Mouse (Mus musculus) G1E (cell line): ENCODE results near the gene Glp1r.

Experiments used
- CTCF ChIP-seq: IDR thresholded peaks from 2 replicates; pipeline ENCODE4 v1.5.1; 2012; ENCODE audit warnings: low read depth, low read length, inconsistent platforms, mixed read lengths
- GATA1 ChIP-seq: IDR thresholded peaks from 2 replicates; pipeline ENCODE4 v1.6.1; 2012; ENCODE audit warnings: borderline replicate concordance, low read length, inconsistent platforms, mixed read lengths
- GATA2 ChIP-seq: IDR thresholded peaks from 2 replicates; pipeline ENCODE4 v1.6.1; 2012; ENCODE audit warnings: low read depth, low read length, inconsistent platforms, borderline replicate concordance
- POLR2AphosphoS5 ChIP-seq: IDR thresholded peaks from 2 replicates; pipeline ENCODE4 v1.6.1; 2012; ENCODE audit warnings: low read depth, low read length, inconsistent platforms; ENCODE audit not compliant: insufficient replicate concordance
- TAL1 ChIP-seq: conservative IDR thresholded peaks from 2 replicates; pipeline ENCODE4 v1.6.1; 2012; ENCODE audit warnings: low read depth, low read length, inconsistent platforms, mixed read lengths

GRCm38 (mm10) chr17:30954340-30954739 is 52.7 kb downstream of the Glp1r start, which contains the start of gene Umodl1:
- TF ChIP-seq CTCF (no peak), GATA1 (no peak), POLR2AphosphoS5 (no peak), TAL1 (no peak), GATA2 (no peak)
